Mouse (Mus musculus) testis, adult 2 months (tissue): Measurements from ENCODE around the gene Sppl2c. TPM values are rescaled to one million over a fixed set of nuclear protein-coding genes. Genes with fewer than 3 reads are reported as not detected.
"Not testable (repeated sequence)": the region's sequence is repeated elsewhere in the genome, so short reads cannot be mapped to it uniquely, and the experiment has no call there.

Experiments used
- H3K27ac ChIP-seq: fragments of 200-500 bp; 2 replicates; pipeline ENCODE4 v1.5.1; 2012; ENCODE audit warnings: low read depth, low read length; ENCODE audit not compliant: control insufficient read depth, insufficient read depth
- H3K27me3 ChIP-seq: fragments of 200-500 bp; 2 replicates; pipeline ENCODE4 v1.6.1; 2012; ENCODE audit warnings: mild to moderate bottlenecking, low read length, moderate library complexity; ENCODE audit not compliant: control insufficient read depth, insufficient read depth
- H3K36me3 ChIP-seq: fragments of 200-500 bp; 2 replicates; pipeline ENCODE4 v1.6.1; 2012; ENCODE audit warnings: mild to moderate bottlenecking, low read length; ENCODE audit not compliant: control insufficient read depth, insufficient read depth
- H3K4me1 ChIP-seq: fragments of 200-500 bp; 2 replicates; pipeline ENCODE4 v1.6.1; 2012; ENCODE audit warnings: low read length; ENCODE audit not compliant: control insufficient read depth, insufficient read depth
- H3K4me3 ChIP-seq: fragments of 200-500 bp; 2 replicates; pipeline ENCODE4 v1.5.1; 2012; ENCODE audit warnings: low read depth, mild to moderate bottlenecking, low read length, moderate library complexity, mixed read lengths; ENCODE audit not compliant: control insufficient read depth
- CTCF ChIP-seq: fragments of 200-500 bp; IDR thresholded peaks from 2 replicates; pipeline ENCODE4 v1.5.1; 2012; ENCODE audit warnings: low read depth, mild to moderate bottlenecking, inconsistent platforms, low read length, moderate library complexity; ENCODE audit not compliant: control insufficient read depth, insufficient read depth, insufficient replicate concordance
- POLR2A ChIP-seq: fragments of 200-500 bp; IDR thresholded peaks from 2 replicates; pipeline ENCODE4 v1.6.1; 2012; ENCODE audit warnings: low read depth, mild to moderate bottlenecking, inconsistent platforms, low read length, moderate library complexity; ENCODE audit not compliant: control insufficient read depth
- polyA plus RNA-seq: library from polyadenylated mRNA; depleted of rRNA; stranded (reverse); fragments of >200 nt; gene quantifications from 2 replicates; pipeline ENCODE4 v1.2.3, GENCODE M21; 2012

Sppl2c gene
- polyA plus RNA-seq, 1 experiment, result 747 TPM

DNA sequence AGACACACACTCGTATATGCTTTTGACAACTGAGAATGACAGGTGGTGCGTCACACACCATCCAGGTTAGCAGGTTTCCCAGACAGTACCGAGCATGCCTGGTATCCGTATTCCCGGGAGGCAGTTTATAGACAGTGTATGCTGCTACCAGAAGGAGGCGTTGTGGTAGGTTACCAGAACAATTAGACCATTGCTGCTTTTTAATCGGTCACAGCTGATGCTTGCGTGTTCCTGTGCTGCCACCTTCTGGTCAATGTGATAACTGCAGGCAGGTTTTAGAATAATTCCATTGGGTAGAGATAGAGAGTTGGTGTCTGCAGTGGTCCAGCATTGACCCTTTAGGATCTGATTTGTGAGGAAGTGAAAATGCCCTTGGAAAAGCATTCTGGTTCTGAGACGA, 9.7 kb downstream of the Sppl2c start:
- Histone ChIP-seq H3K27me3 (no peaks in the 10 kb centered on the region), H3K4me1 (no peaks in the 10 kb centered on the region), H3K4me3 (peak overlapping the region; percentile 5), H3K36me3 (no peaks in the 10 kb centered on the region), H3K27ac (no peak overlapping the region)
- TF ChIP-seq POLR2A, result no peak
- peak; percentile 66; the same call in 1 of the 2 replicates for TF ChIP-seq CTCF

DNA sequence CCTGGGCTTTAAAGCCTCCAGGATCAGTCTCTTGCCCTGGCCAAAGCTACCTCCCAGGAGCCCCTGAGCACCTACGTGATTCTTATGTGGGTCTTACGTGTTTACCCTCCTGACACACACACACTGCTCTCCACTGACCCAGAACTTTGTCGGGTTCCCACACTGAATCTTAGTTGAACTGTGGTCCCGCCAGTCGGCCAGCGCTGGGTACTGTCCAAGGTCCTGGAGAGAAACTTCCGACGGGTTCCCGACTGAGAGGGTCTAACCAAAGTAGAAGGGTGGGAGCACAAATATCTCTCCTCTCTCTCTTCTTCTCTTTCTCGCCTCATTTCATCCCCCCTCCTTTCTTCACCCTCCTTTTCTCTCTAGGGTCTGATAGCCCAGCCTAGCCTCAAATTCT, 11.7 kb downstream of the Sppl2c start:
- H3K27ac ChIP-seq, result no peak overlapping the region
- TF ChIP-seq POLR2A (no peak), CTCF (no peak)
- H3K27me3 ChIP-seq, result no peaks in the 10 kb centered on the region
- no peaks in the 10 kb centered on the region for H3K4me1 ChIP-seq
- H3K36me3 ChIP-seq, result no peaks in the 10 kb centered on the region
- no peak overlapping the region for H3K4me3 ChIP-seq

DNA sequence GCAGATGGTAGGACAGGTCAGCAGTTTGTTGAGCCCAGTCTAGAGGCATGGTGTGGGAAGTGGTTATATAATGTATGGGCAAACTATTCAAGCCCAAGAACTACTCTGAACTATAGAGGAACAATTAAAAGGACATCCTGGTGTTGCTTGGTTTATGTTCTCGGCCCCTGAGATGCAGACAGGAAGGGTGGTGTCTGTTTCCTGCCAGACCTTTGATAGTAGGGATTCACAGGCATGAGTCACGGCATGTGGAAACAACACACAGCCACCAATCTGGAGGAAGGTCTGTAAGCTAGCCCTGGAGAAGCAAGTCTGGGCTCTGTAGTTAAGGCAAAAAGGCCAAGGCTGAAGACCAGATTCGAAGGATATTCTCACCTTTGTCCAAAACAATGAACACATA, 17.1 kb downstream of the Sppl2c start:
- Histone ChIP-seq H3K36me3 (no peaks in the 10 kb centered on the region), H3K4me3 (no peak overlapping the region), H3K27me3 (no peaks in the 10 kb centered on the region), H3K4me1 (no peaks in the 10 kb centered on the region), H3K27ac (no peak overlapping the region)
- TF ChIP-seq POLR2A (no peak), CTCF (no peak)

DNA sequence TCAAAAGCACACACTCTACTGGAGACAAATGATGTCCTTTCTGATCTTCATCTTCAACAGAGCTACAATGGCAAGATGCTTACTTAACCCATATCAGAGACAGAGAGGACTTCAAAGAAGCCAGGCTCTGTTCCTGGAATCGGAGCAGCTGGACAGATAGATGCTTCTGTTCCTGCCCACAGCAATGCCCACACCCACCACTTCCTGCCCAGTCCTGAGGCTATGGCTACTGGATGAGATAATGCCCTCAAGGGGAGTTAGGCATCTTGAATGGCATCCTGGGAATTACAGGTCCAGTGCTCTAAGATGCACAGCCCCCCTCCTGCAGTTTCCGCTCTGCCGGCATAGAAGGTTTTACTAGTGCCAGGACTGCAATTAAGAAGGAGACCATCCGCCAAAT, 20.4 kb downstream of the Sppl2c start:
- no peak overlapping the region for H3K27ac ChIP-seq
- no peak overlapping the region for H3K4me3 ChIP-seq
- no peaks in the 10 kb centered on the region for H3K36me3 ChIP-seq
- TF ChIP-seq CTCF (no peak), POLR2A (no peak)
- H3K27me3 ChIP-seq, result no peaks in the 10 kb centered on the region
- H3K4me1 ChIP-seq, result no peaks in the 10 kb centered on the region

DNA sequence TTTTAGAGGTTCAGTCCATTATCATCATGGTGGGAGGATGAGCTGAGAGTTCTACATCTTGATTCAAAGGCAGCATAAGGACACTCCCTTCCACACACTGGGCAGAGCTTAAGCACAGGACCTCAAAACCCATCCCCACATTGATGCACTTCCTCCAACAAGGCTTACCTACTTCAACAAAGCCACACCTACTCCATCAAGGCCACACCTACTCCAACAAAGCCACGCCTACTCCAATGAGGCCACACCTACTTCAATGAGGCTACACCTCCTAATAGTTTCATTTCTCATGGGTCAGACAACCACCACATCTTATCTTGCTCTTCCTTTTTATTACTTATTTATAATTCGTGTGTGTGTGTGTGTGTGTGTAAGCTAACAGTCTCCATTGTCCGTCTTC, 22.9 kb downstream of the Sppl2c start:
- no peak overlapping the region for H3K27ac ChIP-seq
- H3K27me3 ChIP-seq, result no peaks in the 10 kb centered on the region
- H3K4me3 ChIP-seq, result no peak overlapping the region
- H3K36me3 ChIP-seq, result no peaks in the 10 kb centered on the region
- H3K4me1 ChIP-seq, result no peaks in the 10 kb centered on the region
- no peak for TF ChIP-seq CTCF
- TF ChIP-seq POLR2A, result no peak

DNA sequence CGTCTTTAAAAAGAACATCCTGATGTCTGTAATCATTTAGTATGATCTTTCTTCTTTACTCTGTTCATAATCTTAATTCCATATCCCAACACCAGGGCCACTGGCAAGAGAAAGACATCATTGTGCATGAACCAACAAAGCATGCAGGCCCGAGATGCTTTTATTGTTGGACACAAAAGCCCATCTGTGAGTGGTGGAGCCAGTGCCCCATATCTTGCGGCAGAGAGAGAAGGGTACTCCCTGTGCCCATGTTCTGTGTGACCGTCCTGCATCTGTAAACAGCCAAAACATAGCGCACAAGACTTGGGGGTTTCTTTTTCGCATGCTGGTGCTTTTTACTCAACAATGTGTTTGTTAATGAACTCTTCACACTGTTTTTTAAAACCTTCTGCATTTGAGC, 25.1 kb downstream of the Sppl2c start:
- H3K36me3 ChIP-seq, result no peaks in the 10 kb centered on the region
- no peaks in the 10 kb centered on the region for H3K27me3 ChIP-seq
- TF ChIP-seq POLR2A, result no peak
- TF ChIP-seq CTCF, result no peak
- H3K4me3 ChIP-seq, result no peak overlapping the region
- H3K27ac ChIP-seq, result no peak overlapping the region
- H3K4me1 ChIP-seq, result no peaks in the 10 kb centered on the region

DNA sequence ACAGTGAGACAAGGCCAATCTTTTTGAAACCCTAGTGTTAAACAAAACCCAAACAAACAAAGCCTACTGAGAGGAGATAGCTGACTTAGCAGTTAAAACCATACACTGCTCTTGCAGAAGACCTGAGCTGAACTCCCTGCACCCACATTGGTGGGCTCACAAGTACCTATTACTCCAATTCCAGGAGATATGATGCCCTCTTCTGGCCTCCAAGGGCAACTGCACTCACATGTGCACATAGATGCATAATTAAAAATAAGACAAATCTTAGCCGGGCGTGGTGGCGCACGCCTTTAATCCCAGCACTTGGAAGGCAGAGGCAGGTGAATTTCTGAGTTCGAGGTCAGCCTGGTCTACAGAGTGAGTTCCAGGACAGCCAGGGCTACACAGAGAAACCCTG, 28.0 kb downstream of the Sppl2c start:
- not testable (repeated sequence) for H3K36me3 ChIP-seq, H3K27ac ChIP-seq, H3K27me3 ChIP-seq, H3K4me1 ChIP-seq, H3K4me3 ChIP-seq

DNA sequence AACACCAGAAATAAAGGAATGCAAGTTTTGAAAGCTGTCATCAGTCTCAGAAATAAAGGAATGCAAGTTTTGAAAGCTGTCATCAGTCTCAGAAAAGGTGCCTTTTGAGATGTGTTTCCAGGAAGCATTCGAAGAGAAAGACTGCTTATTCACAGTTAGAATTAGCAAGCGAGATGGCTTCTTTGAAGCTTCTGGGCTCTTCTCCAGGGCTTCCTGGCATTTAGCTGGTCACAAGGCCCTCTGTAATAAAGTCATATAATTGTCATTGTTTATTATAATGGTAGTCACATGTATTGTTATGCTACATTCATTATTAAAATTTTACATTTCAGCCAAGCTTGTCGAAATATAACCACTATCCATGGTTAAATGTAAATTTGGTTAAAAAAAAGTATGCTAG, 31.9 kb downstream of the Sppl2c start:
- Histone ChIP-seq H3K4me3 (no peak overlapping the region), H3K36me3 (no peaks in the 10 kb centered on the region), H3K27me3 (no peaks in the 10 kb centered on the region), H3K27ac (no peak overlapping the region), H3K4me1 (no peaks in the 10 kb centered on the region)
- no peak for TF ChIP-seq POLR2A
- no peak for TF ChIP-seq CTCF
